Mouse (Mus musculus) right cerebral cortex, postnatal 25 days (tissue): Measurements from ENCODE around the gene Clybl.

Experiments used
- DNase-seq: peaks from one replicate; pipeline ENCODE4 v3.0.0; 2022

Gene Clybl

GRCm38 (mm10) chr14:122200247-122200885, 18.9 kb downstream of the Clybl start:
- DNase-seq: no peak

GRCm38 (mm10) chr14:122209177-122209576, 27.7 kb downstream of the Clybl start:
- no peak for DNase-seq

GRCm38 (mm10) chr14:122213590-122213989, 32.1 kb downstream of the Clybl start:
- DNase-seq: no peak

- DNase-seq: no peak
These were observed 32.6 kb downstream of the Clybl start for GRCm38 (mm10) chr14:122214126-122214525.

GRCm38 (mm10) chr14:122217221-122217620, 35.7 kb downstream of the Clybl start:
- DNase-seq: no peak

GRCm38 (mm10) chr14:122222934-122223374, 41.5 kb downstream of the Clybl start:
- no peak for DNase-seq

- peak; percentile 74 for DNase-seq
These were observed 42.1 kb downstream of the Clybl start for GRCm38 (mm10) chr14:122223461-122224102.

GRCm38 (mm10) chr14:122224103-122224494, 42.6 kb downstream of the Clybl start:
- DNase-seq: no peak

GRCm38 (mm10) chr14:122224501-122224928, 43.0 kb downstream of the Clybl start:
- no peak for DNase-seq

- DNase-seq: no peak
These were observed 44.1 kb downstream of the Clybl start for GRCm38 (mm10) chr14:122225479-122226132.

GRCm38 (mm10) chr14:122226133-122226515, 44.6 kb downstream of the Clybl start:
- no peak for DNase-seq

GRCm38 (mm10) chr14:122226666-122227453, 45.4 kb downstream of the Clybl start:
- DNase-seq: no peak

GRCm38 (mm10) chr14:122227454-122227951, 46.0 kb downstream of the Clybl start:
- DNase-seq: no peak

GRCm38 (mm10) chr14:122228816-122229551, 47.5 kb downstream of the Clybl start:
- DNase-seq: no peak

GRCm38 (mm10) chr14:122229988-122230387, 48.5 kb downstream of the Clybl start:
- no peak for DNase-seq

- no peak for DNase-seq
These were observed 49.1 kb downstream of the Clybl start for GRCm38 (mm10) chr14:122230621-122231025.

- DNase-seq: no peak
These were observed 49.6 kb downstream of the Clybl start for GRCm38 (mm10) chr14:122231073-122231472.

GRCm38 (mm10) chr14:122233212-122233714, 51.8 kb downstream of the Clybl start:
- no peak for DNase-seq

- DNase-seq: no peak
These were observed 62.4 kb downstream of the Clybl start for GRCm38 (mm10) chr14:122243874-122244273.

- no peak for DNase-seq
These were observed 65.7 kb downstream of the Clybl start for GRCm38 (mm10) chr14:122246919-122247859.

- no peak for DNase-seq
These were observed 67.6 kb downstream of the Clybl start for GRCm38 (mm10) chr14:122249123-122249522.
